Mouse (Mus musculus) lung, postnatal 0 days (tissue): ENCODE results near the gene Tiam2. TPM values are rescaled to one million over a fixed set of nuclear protein-coding genes. Genes with fewer than 3 reads are reported as not detected.
A peak's percentile ranks its signal among the peaks of the same experiment; 100 is the strongest.

Source experiments
- ATAC-seq: fragments of 200-750 bp; cut with Nextera tagmentation; 2 replicates; pipeline ENCODE4 v1.8.0; 2017; ENCODE audit warnings: moderate library complexity
- DNase-seq: peaks from one replicate; pipeline ENCODE4 v3.0.0-alpha.2; 2016; ENCODE audit warnings: low spot score
- H3K27ac ChIP-seq: fragments of 300-500 bp; sonication (generic); 2 replicates; pipeline ENCODE4 v1.5.1; 2014; ENCODE audit warnings: antibody characterized with exemption, mild to moderate bottlenecking, low read length, mixed read lengths
- H3K27me3 ChIP-seq: fragments of 300-500 bp; sonication (generic); replicated peaks from 2 replicates; pipeline ENCODE4 v1.6.1; 2014; ENCODE audit warnings: low read length, mixed read lengths; ENCODE audit not compliant: insufficient read depth
- H3K36me3 ChIP-seq: fragments of 300-500 bp; sonication (generic); 2 replicates; pipeline ENCODE4 v1.6.1; 2014; ENCODE audit warnings: low read length, mixed read lengths; ENCODE audit not compliant: insufficient read depth
- H3K4me1 ChIP-seq: fragments of 300-500 bp; sonication (generic); 2 replicates; pipeline ENCODE4 v1.6.1; 2014; ENCODE audit warnings: antibody characterized with exemption, low read depth, low read length, mixed read lengths; ENCODE audit not compliant: insufficient read depth
- H3K4me2 ChIP-seq: fragments of 300-500 bp; sonication (generic); replicated peaks from 2 replicates; pipeline ENCODE4 v1.6.1; 2014; ENCODE audit warnings: low read depth, mild to moderate bottlenecking, low read length, moderate library complexity, mixed read lengths
- H3K4me3 ChIP-seq: fragments of 300-500 bp; sonication (generic); 2 replicates; pipeline ENCODE4 v1.5.1; 2014; ENCODE audit warnings: low read depth, low read length
- H3K9ac ChIP-seq: fragments of 300-500 bp; sonication (generic); replicated peaks from 2 replicates; pipeline ENCODE4 v1.6.1; 2014; ENCODE audit warnings: low read depth, mild to moderate bottlenecking
- H3K9me3 ChIP-seq: fragments of 300-500 bp; sonication (generic); 2 replicates; pipeline ENCODE4 v1.6.1; 2016; ENCODE audit warnings: low read length, mixed read lengths
- CTCF ChIP-seq: IDR thresholded peaks from 2 replicates; pipeline ENCODE4 v1.5.1; 2016; ENCODE audit warnings: antibody characterized with exemption, mild to moderate bottlenecking
- EP300 ChIP-seq: IDR thresholded peaks from 2 replicates; pipeline ENCODE4 v1.6.1; 2016; ENCODE audit warnings: antibody characterized with exemption, mild to moderate bottlenecking, control low read depth
- WGBS: fragments of 180-500 bp; shearing (Covaris S2); extraction: QIAGEN DNeasy Blood & Tissue Kit; methylation state at CpG from one replicate; pipeline ENCODE4 v1.1.7; 2014; 5-methylcytosine and 5-hydroxymethylcytosine counted together
- polyA plus RNA-seq: library from polyadenylated mRNA; unstranded; fragments of >200 nt; fragmentation: Nextera tagmentation; extraction: Ambion mirVana; gene quantifications from 2 replicates; pipeline ENCODE4 v1.2.1, GENCODE M21; 2015

Gene Tiam2
- polyA plus RNA-seq, 1 experiment from 2014 or later, result 2.4 TPM

- Histone ChIP-seq H3K27ac (no peak overlapping the region), H3K27me3 (no peaks in the 10 kb centered on the region), H3K9me3 (no peaks in the 10 kb centered on the region), H3K4me3 (no peak overlapping the region), H3K4me2 (no peak overlapping the region), H3K36me3 (no peaks in the 10 kb centered on the region), H3K9ac (no peak overlapping the region), H3K4me1 (no peaks in the 10 kb centered on the region)
- TF ChIP-seq EP300, result no peak
- TF ChIP-seq CTCF, result peak; percentile 50
- peak; percentile 24 for DNase-seq
- no peak for ATAC-seq
- 93% methylated on average over 3 of the region's 3 CpGs for WGBS
Measured at GRCm38 (mm10) chr17:3433521-3434271, 107.3 kb downstream of the Tiam2 start.

- H3K4me2 ChIP-seq, result no peak overlapping the region
- H3K4me3 ChIP-seq, result no peak overlapping the region
- 75% methylated on average over 1 of the region's 1 CpGs for WGBS
- no peak for ATAC-seq
- DNase-seq, result no peak
- no peak overlapping the region for H3K27ac ChIP-seq
- H3K4me1 ChIP-seq, result no peaks in the 10 kb centered on the region
- no peaks in the 10 kb centered on the region for H3K36me3 ChIP-seq
- H3K9ac ChIP-seq, result no peak overlapping the region
- TF ChIP-seq CTCF, result no peak
- TF ChIP-seq EP300, result no peak
- H3K9me3 ChIP-seq, result no peaks in the 10 kb centered on the region
- H3K27me3 ChIP-seq, result no peaks in the 10 kb centered on the region
Measured at GRCm38 (mm10) chr17:3435299-3435698, 108.9 kb downstream of the Tiam2 start.

- ATAC-seq (no peak), DNase-seq (no peak)
- Histone ChIP-seq H3K36me3 (no peaks in the 10 kb centered on the region), H3K4me1 (no peaks in the 10 kb centered on the region), H3K4me2 (no peak overlapping the region), H3K27ac (no peak overlapping the region), H3K9me3 (no peaks in the 10 kb centered on the region), H3K27me3 (no peaks in the 10 kb centered on the region), H3K4me3 (no peak overlapping the region), H3K9ac (no peak overlapping the region)
- WGBS, result 66% methylated on average over 12 of the region's 12 CpGs
- TF ChIP-seq EP300 (no peak), CTCF (no peak)
Measured at GRCm38 (mm10) chr17:3436841-3437515, 110.6 kb downstream of the Tiam2 start.

- no peak overlapping the region for H3K9ac ChIP-seq
- no peak overlapping the region for H3K4me2 ChIP-seq
- ATAC-seq (peak; percentile 61), DNase-seq (peak; percentile 34)
- no peaks in the 10 kb centered on the region for H3K9me3 ChIP-seq
- H3K27ac ChIP-seq, result no peak overlapping the region
- TF ChIP-seq EP300 (no peak), CTCF (no peak)
- no peaks in the 10 kb centered on the region for H3K36me3 ChIP-seq
- H3K4me1 ChIP-seq, result no peaks in the 10 kb centered on the region
- no peaks in the 10 kb centered on the region for H3K27me3 ChIP-seq
- WGBS, result 44% methylated on average over 10 of the region's 10 CpGs
- no peak overlapping the region for H3K4me3 ChIP-seq
Measured at GRCm38 (mm10) chr17:3442526-3443401, 116.4 kb downstream of the Tiam2 start.

GRCm38 (mm10) chr17:3446191-3446950 lies 120.0 kb downstream of the Tiam2 start:
- peak; percentile 82 for DNase-seq
- H3K4me1 ChIP-seq, result no peaks in the 10 kb centered on the region
- 41% methylated on average over 8 of the region's 8 CpGs for WGBS

More at GRCm38 (mm10) chr17:3446191-3446950, 120.0 kb downstream of the Tiam2 start:
- no peaks in the 10 kb centered on the region for H3K27me3 ChIP-seq
- TF ChIP-seq EP300 (no peak), CTCF (peak; percentile 64)
- H3K4me3 ChIP-seq, result no peak overlapping the region
- no peak overlapping the region for H3K9ac ChIP-seq
- no peaks in the 10 kb centered on the region for H3K9me3 ChIP-seq
- H3K36me3 ChIP-seq, result no peaks in the 10 kb centered on the region
- no peak overlapping the region for H3K4me2 ChIP-seq
- H3K27ac ChIP-seq, result no peak overlapping the region
- peak; percentile 29; the same call in 1 of the 2 replicates for ATAC-seq
